Mouse (Mus musculus): ENCODE measurements around the gene Mad2l1. TPM values are rescaled to one million over a fixed set of nuclear protein-coding genes. Genes with fewer than 3 reads are reported as not detected.

Gene Mad2l1
- 26.3 and 39.0 TPM in 2 replicates for polyA plus RNA-seq (2015; fragmentation: Nextera tagmentation; extraction: Ambion mirVana)

DNA sequence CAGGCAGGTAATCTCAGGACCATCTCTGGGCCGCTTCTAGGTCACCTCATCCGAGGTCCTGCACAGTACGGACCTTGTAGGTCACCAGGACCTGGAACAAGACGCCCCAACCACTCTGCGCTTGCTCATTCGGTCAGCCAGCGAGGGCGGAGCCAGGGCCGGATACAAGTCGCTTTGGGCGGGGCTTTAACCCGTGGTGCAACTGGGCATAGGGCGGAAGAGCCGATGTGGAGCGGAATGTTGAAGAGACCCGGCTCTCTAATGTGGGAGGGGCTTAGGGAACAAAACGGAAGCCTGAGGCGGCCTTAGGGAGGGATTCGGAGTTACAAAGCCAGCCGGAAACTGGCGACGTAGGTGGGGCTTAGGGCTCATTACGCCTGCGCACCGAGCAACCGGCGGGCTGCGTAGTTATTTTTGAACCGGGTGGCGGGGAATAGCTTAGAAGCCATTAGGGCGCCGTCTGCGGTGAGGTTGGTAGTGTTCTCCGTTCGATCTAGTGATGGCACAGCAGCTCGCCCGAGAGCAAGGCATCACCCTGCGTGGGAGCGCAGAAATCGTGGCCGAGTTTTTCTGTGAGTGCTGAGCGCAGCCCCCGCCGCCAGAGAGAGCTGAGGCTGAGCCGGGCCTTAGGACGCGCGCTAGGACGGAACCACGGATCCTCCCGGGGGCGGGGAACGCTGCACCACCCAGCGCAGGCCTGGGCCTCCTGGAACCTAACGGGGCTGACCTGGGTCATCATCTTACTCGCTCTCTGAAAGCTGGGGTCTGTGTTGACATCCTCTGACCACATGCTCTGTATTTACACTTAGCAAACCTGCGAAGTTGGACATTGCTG lies at the start of gene Mad2l1:
Mad2l1 (plus strand) TSS at position 363 of the 835 bp plus-strand sequence.

GRCm38 (mm10) chr6:66559996-66560395 lies 24.8 kb downstream of the Mad2l1 start, which contains the start of gene Vmn1r32:
Gene Vmn1r32, minus strand, starts transcription at chr6:66560096.

Other genes with a start within 250 kb of the Mad2l1 start
- 0.05 TPM in 1 of 2 replicates, not detected in the other for gene Vmn1r32, start 24.7 kb downstream of the Mad2l1 start, polyA plus RNA-seq (2015; fragmentation: Nextera tagmentation; extraction: Ambion mirVana)
- gene Vmn1r33, start 82.9 kb downstream of the Mad2l1 start, polyA plus RNA-seq (2015; fragmentation: Nextera tagmentation; extraction: Ambion mirVana): not detected in 2 replicates
- not detected in 2 replicates for gene Vmn1r34, start 108.5 kb downstream of the Mad2l1 start, polyA plus RNA-seq (2015; fragmentation: Nextera tagmentation; extraction: Ambion mirVana)
- gene Vmn1r35, start 150.5 kb downstream of the Mad2l1 start, polyA plus RNA-seq (2015; fragmentation: Nextera tagmentation; extraction: Ambion mirVana): not detected in 2 replicates
- gene Vmn1r36, start 183.8 kb downstream of the Mad2l1 start, polyA plus RNA-seq (2015; fragmentation: Nextera tagmentation; extraction: Ambion mirVana): not detected in 2 replicates
- not detected in 2 replicates for gene Vmn1r37, start 194.0 kb downstream of the Mad2l1 start, polyA plus RNA-seq (2015; fragmentation: Nextera tagmentation; extraction: Ambion mirVana)
- not detected in 2 replicates for gene Vmn1r38, start 247.2 kb downstream of the Mad2l1 start, polyA plus RNA-seq (2015; fragmentation: Nextera tagmentation; extraction: Ambion mirVana)